Mouse (Mus musculus) stomach, embryonic 14.5 days (tissue): Measurements from ENCODE around the gene Atp2b2. TPM values are rescaled to one million over a fixed set of nuclear protein-coding genes. Genes with fewer than 3 reads are reported as not detected.

Experiments
- ATAC-seq: fragments of 200-750 bp; cut with Nextera tagmentation; 2 replicates; pipeline ENCODE4 v1.8.0; 2017; ENCODE audit warnings: low read depth, moderate TSS enrichment; ENCODE audit not compliant: insufficient number of reproducible peaks, insufficient read depth, low FRiP score
- H3K27ac ChIP-seq: fragments of 300-500 bp; sonication (generic); 2 replicates; pipeline ENCODE4 v1.5.1; 2014; ENCODE audit warnings: mild to moderate bottlenecking, low read length, moderate library complexity, mixed read lengths
- H3K27me3 ChIP-seq: fragments of 300-500 bp; sonication (generic); 2 replicates; pipeline ENCODE4 v1.6.1; 2014; ENCODE audit warnings: low read length, control low read depth, mixed read lengths; ENCODE audit not compliant: control insufficient read depth, insufficient read depth
- H3K36me3 ChIP-seq: fragments of 300-500 bp; sonication (generic); 2 replicates; pipeline ENCODE4 v1.6.1; 2014; ENCODE audit warnings: mild to moderate bottlenecking, control low read depth, low read length, moderate library complexity, mixed read lengths; ENCODE audit not compliant: control insufficient read depth, insufficient read depth
- H3K4me1 ChIP-seq: fragments of 300-500 bp; sonication (generic); 2 replicates; pipeline ENCODE4 v1.6.1; 2014; ENCODE audit warnings: low read length, control low read depth, mixed read lengths; ENCODE audit not compliant: control insufficient read depth, insufficient read depth
- H3K4me2 ChIP-seq: fragments of 300-500 bp; sonication (generic); replicated peaks from 2 replicates; pipeline ENCODE4 v1.6.1; 2014; ENCODE audit warnings: low read depth, low read length, control low read depth
- H3K4me3 ChIP-seq: fragments of 300-500 bp; sonication (generic); 2 replicates; pipeline ENCODE4 v1.5.1; 2014; ENCODE audit warnings: low read depth, low read length, control low read depth
- H3K9ac ChIP-seq: fragments of 300-500 bp; sonication (generic); replicated peaks from 2 replicates; pipeline ENCODE4 v1.6.1; 2014; ENCODE audit warnings: low read depth, mild to moderate bottlenecking, control low read depth, low read length, moderate library complexity, mixed read lengths
- H3K9me3 ChIP-seq: fragments of 300-500 bp; sonication (generic); 2 replicates; pipeline ENCODE4 v1.6.1; 2016; ENCODE audit warnings: low read depth, low read length, control low read depth; ENCODE audit not compliant: control insufficient read depth
- WGBS: fragments of 180-500 bp; shearing (Covaris S2); extraction: QIAGEN DNeasy Blood & Tissue Kit; methylation state at CpG from one replicate; pipeline ENCODE4 v1.1.7; 2014; 5-methylcytosine and 5-hydroxymethylcytosine counted together
- polyA plus RNA-seq: library from polyadenylated mRNA; unstranded; fragments of >200 nt; fragmentation: Nextera tagmentation; extraction: Ambion mirVana; gene quantifications from 2 replicates; pipeline ENCODE4 v1.2.1, GENCODE M21; 2014

Atp2b2 gene
- polyA plus RNA-seq, 1 experiment from 2014 or later: 2.4 TPM

DNA sequence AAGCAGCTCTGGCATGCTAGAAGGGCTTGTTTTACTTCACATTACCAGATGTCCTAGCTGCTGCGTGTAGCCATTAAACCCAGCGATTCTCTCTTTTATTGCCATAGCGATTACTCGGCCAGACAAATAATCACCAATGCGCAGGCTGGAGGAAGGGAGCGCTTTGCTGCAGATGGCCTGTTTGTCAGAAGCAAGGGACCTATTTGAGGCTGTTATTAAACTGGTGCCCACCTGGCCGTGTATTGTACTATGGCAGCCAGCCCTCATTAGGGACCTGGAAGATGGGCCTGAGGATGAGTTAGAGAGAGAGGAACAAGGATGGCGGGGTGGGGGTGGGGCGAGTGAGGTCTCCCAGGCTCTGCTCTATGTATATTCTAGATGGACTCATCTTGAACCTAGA, 243.1 kb downstream of the Atp2b2 start:
- no peak overlapping the region for H3K27ac ChIP-seq
- no peak for ATAC-seq
- H3K27me3 ChIP-seq: no peaks in the 10 kb centered on the region
- no peak overlapping the region for H3K9ac ChIP-seq
- no peaks in the 10 kb centered on the region for H3K9me3 ChIP-seq
- H3K4me3 ChIP-seq: no peak overlapping the region
- no peak overlapping the region for H3K4me2 ChIP-seq
- no peaks in the 10 kb centered on the region for H3K36me3 ChIP-seq
- H3K4me1 ChIP-seq: peaks cover 7% of the 10 kb centered on the region; the same call in 1 of the 2 replicates
- WGBS: 73% methylated on average over 9 of the region's 9 CpGs

DNA sequence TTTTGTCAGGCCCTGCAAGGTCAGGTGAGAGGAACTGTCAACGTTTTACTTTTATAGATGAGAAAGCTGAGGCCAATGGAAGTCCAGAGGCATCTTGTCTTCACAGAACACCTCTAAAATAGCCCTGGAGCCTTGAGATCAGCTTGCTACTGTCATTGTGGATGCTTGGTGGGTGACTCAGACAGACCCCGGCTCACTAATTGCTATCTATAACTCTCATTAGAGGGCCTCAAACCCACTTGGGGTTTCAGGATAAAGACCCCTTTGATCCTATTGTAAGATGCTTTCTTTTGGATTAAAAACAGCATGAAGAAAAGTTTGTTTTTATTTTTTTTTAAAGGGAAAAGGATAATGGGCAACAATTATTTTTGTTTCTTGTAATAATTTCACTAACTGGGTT, 243.5 kb downstream of the Atp2b2 start:
- ATAC-seq: no peak
- Histone ChIP-seq H3K9ac (no peak overlapping the region), H3K36me3 (no peaks in the 10 kb centered on the region), H3K27me3 (no peaks in the 10 kb centered on the region), H3K4me2 (no peak overlapping the region), H3K9me3 (no peaks in the 10 kb centered on the region), H3K4me1 (peaks cover 7% of the 10 kb centered on the region; the same call in 1 of the 2 replicates), H3K27ac (no peak overlapping the region), H3K4me3 (no peak overlapping the region)
- 48% methylated on average over 2 of the region's 2 CpGs for WGBS

DNA sequence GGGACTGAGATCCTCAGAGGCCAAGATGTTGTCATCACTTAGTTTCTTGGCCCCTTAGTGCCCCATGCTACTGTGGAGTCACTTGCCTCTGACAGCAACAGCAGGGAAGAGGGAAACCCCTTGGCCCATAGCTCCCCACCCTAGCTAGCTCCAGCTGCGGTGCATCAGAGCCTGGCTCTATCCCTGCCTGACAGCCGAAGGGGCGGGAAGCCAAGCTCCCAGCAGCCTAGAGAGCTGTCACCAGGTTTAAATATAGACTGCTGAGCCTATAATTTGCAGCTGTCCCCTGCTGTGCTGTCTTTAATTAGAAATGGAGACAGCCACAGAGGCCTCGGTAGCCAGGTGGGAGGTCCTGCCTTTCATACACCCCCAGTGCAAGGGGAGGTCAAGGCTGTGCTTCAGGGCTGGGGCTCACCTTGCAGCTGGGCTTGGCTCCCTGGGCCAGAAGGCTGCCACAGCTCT, 247.1 kb downstream of the Atp2b2 start:
- 6% methylated on average over 4 of the region's 4 CpGs for WGBS
- H3K4me2 ChIP-seq: no peak overlapping the region
- no peak overlapping the region for H3K4me3 ChIP-seq
- H3K9ac ChIP-seq: no peak overlapping the region
- no peaks in the 10 kb centered on the region for H3K36me3 ChIP-seq
- H3K27me3 ChIP-seq: no peaks in the 10 kb centered on the region
- no peak overlapping the region for H3K27ac ChIP-seq
- no peaks in the 10 kb centered on the region for H3K9me3 ChIP-seq
- peaks cover 7% of the 10 kb centered on the region; the same call in 1 of the 2 replicates for H3K4me1 ChIP-seq
- peak; percentile 90 for ATAC-seq

GRCm38 (mm10) chr6:113792368-113792767, 250.0 kb downstream of the Atp2b2 start:
- H3K4me2 ChIP-seq: no peak overlapping the region
- no peak overlapping the region for H3K9ac ChIP-seq
- no peak for ATAC-seq
- no peak overlapping the region for H3K4me3 ChIP-seq
- peaks cover 7% of the 10 kb centered on the region; the same call in 1 of the 2 replicates for H3K4me1 ChIP-seq
- no peaks in the 10 kb centered on the region for H3K27me3 ChIP-seq
- 75% methylated on average over 5 of the region's 5 CpGs for WGBS
- H3K9me3 ChIP-seq: no peaks in the 10 kb centered on the region
- no peaks in the 10 kb centered on the region for H3K36me3 ChIP-seq
- H3K27ac ChIP-seq: no peak overlapping the region

DNA sequence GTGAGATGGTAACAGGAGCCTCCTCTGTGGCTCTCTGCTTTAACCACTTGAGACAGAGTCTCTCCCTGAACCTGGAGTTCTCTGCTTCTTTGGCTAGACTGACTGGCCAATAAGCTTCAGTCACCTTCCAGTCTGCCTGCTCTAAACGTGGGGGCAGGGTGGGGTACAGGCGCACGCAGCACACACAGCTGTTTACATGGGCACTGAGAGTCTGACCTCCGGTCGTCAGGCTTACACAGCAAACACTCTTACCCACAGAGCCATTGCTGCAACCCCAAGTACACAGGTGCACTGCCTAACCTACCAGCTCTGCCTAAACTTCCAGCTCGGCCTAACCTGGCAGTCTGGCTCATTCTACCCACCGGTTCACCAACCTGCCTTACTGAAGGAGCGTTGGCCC, 251.4 kb downstream of the Atp2b2 start:
- Histone ChIP-seq H3K27me3 (no peaks in the 10 kb centered on the region), H3K4me2 (no peak overlapping the region), H3K4me1 (peaks cover 7% of the 10 kb centered on the region; the same call in 1 of the 2 replicates), H3K4me3 (no peak overlapping the region), H3K9me3 (no peaks in the 10 kb centered on the region), H3K36me3 (no peaks in the 10 kb centered on the region), H3K27ac (no peak overlapping the region), H3K9ac (no peak overlapping the region)
- 59% methylated on average over 8 of the region's 8 CpGs for WGBS
- ATAC-seq: no peak

- H3K9me3 ChIP-seq: no peaks in the 10 kb centered on the region
- H3K27me3 ChIP-seq: no peaks in the 10 kb centered on the region
- no peaks in the 10 kb centered on the region; the same call in 1 of the 2 replicates for H3K4me1 ChIP-seq
- no peak overlapping the region for H3K27ac ChIP-seq
- no peak overlapping the region for H3K9ac ChIP-seq
- ATAC-seq: no peak
- H3K36me3 ChIP-seq: no peaks in the 10 kb centered on the region
- H3K4me3 ChIP-seq: no peak overlapping the region
- no peak overlapping the region for H3K4me2 ChIP-seq
- WGBS: 29% methylated on average over 6 of the region's 6 CpGs
Measured at GRCm38 (mm10) chr6:113787459-113787968, 254.9 kb downstream of the Atp2b2 start.

DNA sequence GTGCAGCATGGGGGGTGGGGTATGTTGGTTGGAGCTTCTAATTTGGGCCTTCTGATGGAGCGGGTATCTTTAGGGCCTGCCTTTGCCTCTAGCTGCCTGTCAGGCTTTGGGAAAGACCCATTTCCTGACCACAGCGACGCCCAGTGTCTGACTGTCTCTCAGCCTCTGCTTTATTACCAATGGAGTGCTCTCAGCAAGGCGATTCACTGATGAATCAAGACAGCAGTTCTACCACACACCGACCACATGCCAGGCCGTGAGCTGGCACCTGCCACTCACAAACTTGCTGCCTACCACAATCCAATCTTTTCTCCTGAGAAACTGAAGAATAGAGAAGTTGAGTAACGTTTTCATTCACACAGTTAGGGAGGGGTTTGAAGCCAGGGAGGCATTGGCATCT, 256.8 kb downstream of the Atp2b2 start:
- Histone ChIP-seq H3K9me3 (no peaks in the 10 kb centered on the region), H3K9ac (no peak overlapping the region), H3K36me3 (no peaks in the 10 kb centered on the region), H3K27me3 (no peaks in the 10 kb centered on the region), H3K4me3 (no peak overlapping the region), H3K4me2 (no peak overlapping the region), H3K4me1 (no peaks in the 10 kb centered on the region; the same call in 1 of the 2 replicates), H3K27ac (no peak overlapping the region)
- no peak for ATAC-seq
- WGBS: 82% methylated on average over 7 of the region's 7 CpGs

GRCm38 (mm10) chr6:113778229-113778753, 264.1 kb downstream of the Atp2b2 start:
- Histone ChIP-seq H3K4me2 (no peak overlapping the region), H3K36me3 (no peaks in the 10 kb centered on the region), H3K4me1 (no peaks in the 10 kb centered on the region), H3K9me3 (no peaks in the 10 kb centered on the region), H3K27me3 (no peaks in the 10 kb centered on the region), H3K27ac (no peak overlapping the region), H3K9ac (no peak overlapping the region), H3K4me3 (no peak overlapping the region)
- no peak for ATAC-seq
- 53% methylated on average over 7 of the region's 7 CpGs for WGBS

- Histone ChIP-seq H3K27me3 (no peaks in the 10 kb centered on the region), H3K9me3 (no peaks in the 10 kb centered on the region), H3K36me3 (no peaks in the 10 kb centered on the region), H3K4me2 (no peak overlapping the region), H3K27ac (no peak overlapping the region), H3K9ac (no peak overlapping the region), H3K4me1 (no peaks in the 10 kb centered on the region), H3K4me3 (no peak overlapping the region)
- ATAC-seq: no peak
- 55% methylated on average over 11 of the region's 11 CpGs for WGBS
Measured at GRCm38 (mm10) chr6:113768804-113769203, 273.6 kb downstream of the Atp2b2 start.
